ENCODE assay signal across 9 mouse cellular contexts in genomic region chr8:29290386-29290785, GRCm38 (mm10).
DNase-seq lines count a peak whose midpoint lies in the region; ATAC-seq and TF ChIP-seq lines count a peak whose summit lies in the region.
"Had no signal": no experiment of that assay in that cellular context is flagged by ENCODE, and none has a peak within 500 bp of the region (broad histone marks: within the 10 kb centered on the region; RNA-seq: fewer than 3 reads in every experiment).

No protein-coding gene starts in this region.

- no peaks in the 10 kb centered on the region for H3K9me3 ChIP-seq in kidney, embryonic 16.5 days (ENCODE audit: low read length)

- H3K4me1 ChIP-seq in kidney, adult 2 months (ENCODE audit: control insufficient read depth, insufficient read depth, low read length), result no peaks in the 10 kb centered on the region
- no peaks in the 10 kb centered on the region for H3K4me1 ChIP-seq in kidney, embryonic 16.5 days (ENCODE audit: insufficient read depth, low read length)
- no peaks in the 10 kb centered on the region for H3K4me1 ChIP-seq in embryonic fibroblast, embryonic 13.5 days (ENCODE audit: control insufficient read depth, insufficient read depth, low read length)

- ATAC-seq in kidney, embryonic 16.5 days (ENCODE audit: low FRiP score, low TSS enrichment), result no peak
- no peak for ATAC-seq in monocyte, adult 5-6 weeks (replicated peaks; ENCODE audit: insufficient number of reproducible peaks, low FRiP score, low TSS enrichment, poor library complexity, severe bottlenecking)

- H3K36me3 ChIP-seq in kidney, adult 2 months (ENCODE audit: control insufficient read depth, insufficient read depth, low read length), result no peaks in the 10 kb centered on the region
- H3K36me3 ChIP-seq in kidney, embryonic 16.5 days (ENCODE audit: insufficient read depth, low read length), result no peaks in the 10 kb centered on the region

- no peak overlapping the region for H3K4me2 ChIP-seq in kidney, embryonic 16.5 days (replicated peaks; ENCODE audit: low read depth, low read length)

- no peak overlapping the region for H3K9ac ChIP-seq in kidney, embryonic 16.5 days (replicated peaks; ENCODE audit: low read length)

- 7% methylated on average over 6 of the region's 6 CpGs for WGBS in kidney, adult 2 months
- WGBS in kidney, embryonic 16.5 days, result 4% methylated on average over 6 of the region's 6 CpGs

- no peak overlapping the region for H3K4me3 ChIP-seq in kidney, adult 2 months (ENCODE audit: insufficient read depth, low read depth, low read length)
- H3K4me3 ChIP-seq in kidney, embryonic 16.5 days (ENCODE audit: low read length), result no peak overlapping the region
- no peak overlapping the region for H3K4me3 ChIP-seq in embryonic fibroblast, embryonic 13.5 days (ENCODE audit: insufficient read depth, low read length)
- H3K4me3 ChIP-seq: myocyte had no signal

- no peak overlapping the region for H3K27ac ChIP-seq in kidney, adult 2 months (ENCODE audit: insufficient read depth, low read depth, low read length)
- no peak overlapping the region for H3K27ac ChIP-seq in kidney, embryonic 16.5 days (ENCODE audit: low read length)
- H3K27ac ChIP-seq in embryonic fibroblast, embryonic 13.5 days (ENCODE audit: insufficient read depth, low read length), result no peak overlapping the region

- TF ChIP-seq CTCF in kidney, adult 2 months (conservative IDR thresholded peaks at IDR 0.05; ENCODE audit: insufficient read depth, insufficient read length, low read depth, low read length), result peak; percentile 75
- peak; percentile 79; the same call in 1 of the 2 replicates for TF ChIP-seq CTCF in embryonic fibroblast, embryonic 13.5 days (IDR thresholded peaks at IDR 0.05; ENCODE audit: borderline replicate concordance, insufficient read depth, low read length)

- no peak for TF ChIP-seq POLR2A in kidney, adult 2 months (IDR thresholded peaks at IDR 0.05; ENCODE audit: low read depth, low read length)
- TF ChIP-seq POLR2A in embryonic fibroblast, embryonic 13.5 days (IDR thresholded peaks at IDR 0.05; ENCODE audit: low read depth, low read length), result no peak

- H3K27me3 ChIP-seq in kidney, adult 2 months (replicated peaks; ENCODE audit: control insufficient read depth, insufficient read depth, low read length), result no peaks in the 10 kb centered on the region; the same call in 1 of the 2 replicates
- no peaks in the 10 kb centered on the region for H3K27me3 ChIP-seq in kidney, embryonic 16.5 days (ENCODE audit: insufficient read depth, low read length)

- peak; percentile 40 for DNase-seq in kidney, adult 2 months
- DNase-seq in adrenal gland, postnatal 36 days, result peak; percentile 6 to 13
- DNase-seq in layer of hippocampus, adult 9-11 months, result peak; percentile 18
- peak; percentile 8 for DNase-seq in ovary, postnatal 14 days (ENCODE audit: low spot score)
- no peak for DNase-seq in B cell, adult 2 months

Comparison
In these comparisons a context has a peak if more than half of its experiments do, and no peak if none do; other contexts are left out.
1. DNase-seq: peak in kidney, adult 2 months (single experiment), adrenal gland, postnatal 36 days (2 of 2), layer of hippocampus, adult 9-11 months (single experiment) and ovary, postnatal 14 days (single experiment); none in B cell, adult 2 months (0 of 2).